9 mouse cellular contexts compared by ENCODE assay signal in genomic region chr15:59783393-59783781, GRCm38 (mm10).
DNase-seq lines count a peak whose midpoint lies in the region; ATAC-seq and TF ChIP-seq lines count a peak whose summit lies in the region.
"Had no signal": no experiment of that assay in that cellular context is flagged by ENCODE, and none has a peak within 500 bp of the region (broad histone marks: within the 10 kb centered on the region; RNA-seq: fewer than 3 reads in every experiment).

No protein-coding gene starts in this region.

- H3K36me3 ChIP-seq in heart, postnatal 0 days (replicated peaks; ENCODE audit: control insufficient read depth, insufficient read depth, low read length): no peaks in the 10 kb centered on the region
- no peaks in the 10 kb centered on the region for H3K36me3 ChIP-seq in embryonic facial prominence, embryonic 12.5 days
- no peaks in the 10 kb centered on the region for H3K36me3 ChIP-seq in hindbrain, embryonic 15.5 days
- no peaks in the 10 kb centered on the region for H3K36me3 ChIP-seq in midbrain, embryonic 13.5 days

- peaks cover 5% of the 10 kb centered on the region; the same call in 1 of the 2 replicates for H3K9me3 ChIP-seq in heart, postnatal 0 days (replicated peaks; ENCODE audit: control insufficient read depth, low read length)
- no peaks in the 10 kb centered on the region for H3K9me3 ChIP-seq in embryonic facial prominence, embryonic 12.5 days
- no peaks in the 10 kb centered on the region for H3K9me3 ChIP-seq in hindbrain, embryonic 15.5 days
- no peaks in the 10 kb centered on the region for H3K9me3 ChIP-seq in midbrain, embryonic 13.5 days

- no peaks in the 10 kb centered on the region for H3K27me3 ChIP-seq in heart, postnatal 0 days (ENCODE audit: control insufficient read depth, insufficient read depth, low read length)
- H3K27me3 ChIP-seq in embryonic facial prominence, embryonic 12.5 days: no peaks in the 10 kb centered on the region
- H3K27me3 ChIP-seq in hindbrain, embryonic 15.5 days: 0 out of 2 replicates have a peak, but pooled peaks cover 4% of the 10 kb centered on the region
- 0 out of 2 replicates have a peak, but pooled peaks cover 2% of the 10 kb centered on the region for H3K27me3 ChIP-seq in midbrain, embryonic 13.5 days

- TF ChIP-seq CTCF in heart, postnatal 0 days (IDR thresholded peaks at IDR 0.05; ENCODE audit: low read depth): no peak
- TF ChIP-seq CTCF in layer of hippocampus, adult 2 months (conservative IDR thresholded peaks at IDR 0.05): no peak

- H3K4me1 ChIP-seq in heart, postnatal 0 days (ENCODE audit: control insufficient read depth, insufficient read depth): no peaks in the 10 kb centered on the region
- H3K4me1 ChIP-seq in embryonic facial prominence, embryonic 12.5 days: peaks cover 22% of the 10 kb centered on the region
- H3K4me1 ChIP-seq in hindbrain, embryonic 15.5 days (replicated peaks): peaks cover 16% of the 10 kb centered on the region
- H3K4me1 ChIP-seq in midbrain, embryonic 13.5 days (replicated peaks): peaks cover 16% of the 10 kb centered on the region

- no peak for DNase-seq in heart, postnatal 0 days (ENCODE audit: low spot score)
- no peak for DNase-seq in heart, adult 11 months
- DNase-seq in spleen, postnatal 14 days (ENCODE audit: low spot score in 2 of 2): no peak
- DNase-seq in layer of hippocampus, adult 2 months (ENCODE audit: low spot score in 2 of 2): no peak
- DNase-seq in frontal cortex, postnatal 10 days (ENCODE audit: low spot score in 2 of 2): no peak
- DNase-seq: thymus, postnatal 14 days had no signal

- WGBS in heart, postnatal 0 days: 7% methylated on average over 6 of the region's 6 CpGs
- WGBS in embryonic facial prominence, embryonic 12.5 days: 0% methylated on average over 6 of the region's 6 CpGs
- WGBS in hindbrain, embryonic 15.5 days: 6% methylated on average over 6 of the region's 6 CpGs
- 0% methylated on average over 6 of the region's 6 CpGs for WGBS in midbrain, embryonic 13.5 days

- no peak for ATAC-seq in heart, postnatal 0 days (ENCODE audit: insufficient read depth, low read depth)
- ATAC-seq in embryonic facial prominence, embryonic 12.5 days (ENCODE audit: insufficient number of reproducible peaks, insufficient read depth, low FRiP score, low TSS enrichment): peak; percentile 68; the same call in 1 of the 2 replicates
- 0 out of 2 replicates have a peak, but pooled peaks have one; percentile 21 for ATAC-seq in hindbrain, embryonic 15.5 days (ENCODE audit: low FRiP score, low read depth)
- ATAC-seq in midbrain, embryonic 13.5 days: peak; percentile 64

- no peak overlapping the region for H3K27ac ChIP-seq in heart, postnatal 0 days (ENCODE audit: low read depth)
- no peak overlapping the region for H3K27ac ChIP-seq in embryonic facial prominence, embryonic 12.5 days
- H3K27ac ChIP-seq in hindbrain, embryonic 15.5 days (replicated peaks): no peak overlapping the region
- H3K27ac ChIP-seq in midbrain, embryonic 13.5 days: no peak overlapping the region
- H3K27ac ChIP-seq in layer of hippocampus, adult 2 months: no peak overlapping the region

- peak overlapping the region; percentile 1; the same call in 1 of the 2 replicates for H3K4me2 ChIP-seq in heart, postnatal 0 days (ENCODE audit: low read depth, low read length)
- H3K4me2 ChIP-seq in embryonic facial prominence, embryonic 12.5 days (replicated peaks): peak overlapping the region; percentile 37
- peak overlapping the region; percentile 44 for H3K4me2 ChIP-seq in hindbrain, embryonic 15.5 days
- H3K4me2 ChIP-seq in midbrain, embryonic 13.5 days (replicated peaks): peak overlapping the region; percentile 51

- H3K9ac ChIP-seq in heart, postnatal 0 days (replicated peaks; ENCODE audit: low read depth, low read length): no peak overlapping the region
- no peak overlapping the region for H3K9ac ChIP-seq in embryonic facial prominence, embryonic 12.5 days
- H3K9ac ChIP-seq in hindbrain, embryonic 15.5 days: no peak overlapping the region
- 0 out of 2 replicates have a peak overlapping the region, but pooled peaks have one; percentile 24 for H3K9ac ChIP-seq in midbrain, embryonic 13.5 days (replicated peaks)

- no peak overlapping the region for H3K4me3 ChIP-seq in heart, postnatal 0 days (ENCODE audit: low read depth, low read length)
- no peak overlapping the region for H3K4me3 ChIP-seq in embryonic facial prominence, embryonic 12.5 days
- H3K4me3 ChIP-seq in hindbrain, embryonic 15.5 days: no peak overlapping the region
- H3K4me3 ChIP-seq in midbrain, embryonic 13.5 days (replicated peaks): peak overlapping the region; percentile 16
- no peak overlapping the region for H3K4me3 ChIP-seq in layer of hippocampus, adult 2 months

- no peak for TF ChIP-seq EP300 in heart, postnatal 0 days (IDR thresholded peaks at IDR 0.05; ENCODE audit: low read depth)

Comparison
In these comparisons a context has a peak if more than half of its experiments do, and no peak if none do; other contexts are left out.
1. H3K4me2 ChIP-seq: peak in every context shown above with its lines; median percentile 51 in midbrain, embryonic 13.5 days; 44 in hindbrain, embryonic 15.5 days; 37 in embryonic facial prominence, embryonic 12.5 days; 1 in heart, postnatal 0 days.